Mouse (Mus musculus): Measurements from ENCODE around the gene Wdr70.
"Not testable (repeated sequence)": the region's sequence is repeated elsewhere in the genome, so short reads cannot be mapped to it uniquely, and the experiment has no call there.

Wdr70 gene

GRCm38 (mm10) chr15:8098774-8099749 is at the start of gene Wdr70:
Gene Wdr70 (minus strand): TSS chr15:8099209.
- DNase-seq, result peak; percentile 92 to 97

GRCm38 (mm10) chr15:8135606-8136005 is 36.6 kb upstream of the Wdr70 start:
- no peak for DNase-seq

DNA sequence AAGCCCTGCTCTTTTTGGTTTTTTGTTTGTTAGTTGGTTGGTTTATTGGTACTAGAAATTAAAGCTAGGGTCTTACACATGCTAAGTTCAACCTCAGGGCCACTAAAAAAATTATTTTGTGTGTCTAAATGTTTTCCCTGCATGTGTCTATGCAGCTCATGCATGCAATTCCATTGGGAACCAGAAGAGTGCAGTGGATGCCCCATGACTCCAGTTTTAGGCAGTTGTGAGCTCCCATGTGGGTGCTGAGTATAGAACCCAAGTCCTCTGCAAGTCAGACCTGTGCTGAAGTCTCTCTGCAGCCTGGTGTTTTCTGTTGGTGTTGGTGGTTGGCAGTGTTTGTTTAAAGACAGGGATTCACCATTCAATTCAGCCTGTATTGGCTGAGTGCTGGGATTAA is 32.8 kb upstream of the Wdr70 start:
- no peak for DNase-seq

- DNase-seq, result no peak
Measured at GRCm38 (mm10) chr15:8131268-8131667, 32.3 kb upstream of the Wdr70 start.

DNA sequence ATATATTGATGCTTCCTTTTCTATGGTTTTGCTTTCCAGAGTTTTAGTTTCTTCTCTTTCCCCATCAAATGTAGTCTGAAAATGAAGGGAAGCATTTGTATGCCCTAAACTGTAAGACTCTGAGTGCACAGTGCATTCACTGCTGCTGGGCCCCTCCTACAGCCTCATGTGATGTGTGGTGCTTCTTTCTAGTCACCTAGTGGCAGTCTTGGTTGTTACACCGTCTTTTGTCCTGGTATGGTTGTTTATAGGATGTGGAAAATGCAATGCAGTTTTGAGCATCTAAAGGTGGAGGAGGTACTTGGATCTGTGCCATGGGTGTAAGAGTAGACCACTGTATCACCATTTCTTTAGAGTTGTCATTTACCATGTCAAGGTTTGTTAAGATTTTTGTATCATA is 30.3 kb upstream of the Wdr70 start:
- no peak for DNase-seq

GRCm38 (mm10) chr15:8109782-8110181 is 10.8 kb upstream of the Wdr70 start:
- DNase-seq, result no peak

- peak; percentile 91 to 92 for DNase-seq
Measured at GRCm38 (mm10) chr15:8108966-8109743, 10.1 kb upstream of the Wdr70 start, which contains the start of gene Nup155. Gene Nup155 (plus strand): TSS chr15:8109273.

- no peak for DNase-seq
Measured at GRCm38 (mm10) chr15:8108360-8108965, 9.5 kb upstream of the Wdr70 start.

DNA sequence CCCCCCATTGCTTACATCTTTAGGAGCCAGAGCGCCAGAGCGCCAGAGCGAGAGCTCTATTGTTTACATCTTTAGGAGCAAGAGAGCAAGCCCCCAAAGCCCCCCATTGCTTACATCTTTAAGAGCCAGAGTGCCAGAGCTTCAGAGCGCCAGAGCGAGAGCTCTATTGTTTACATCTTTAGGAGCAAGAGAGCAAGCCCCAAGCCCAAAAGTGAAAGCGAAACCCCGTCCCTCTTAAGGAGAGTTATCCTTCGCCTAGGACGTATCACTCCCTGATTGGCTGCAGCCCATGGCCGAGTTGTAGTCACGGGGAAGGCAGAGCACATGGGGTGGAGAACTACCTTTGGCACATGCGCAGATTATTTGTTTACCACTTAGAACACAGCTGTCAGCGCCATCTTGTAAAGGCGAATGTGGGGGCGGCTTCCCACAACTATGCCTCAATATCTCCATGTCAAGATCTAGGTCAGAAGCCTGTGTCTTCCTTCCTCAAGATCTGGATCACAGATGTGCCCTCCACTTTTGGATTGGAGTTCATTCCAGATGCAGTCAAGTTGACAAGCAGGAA is 3.0 kb upstream of the Wdr70 start:
- DNase-seq, result not testable (repeated sequence)

GRCm38 (mm10) chr15:8097853-8098252 is 1.2 kb downstream of the Wdr70 start:
- peak; percentile 13 to 63 for DNase-seq

- DNase-seq, result not testable (repeated sequence)
Measured at GRCm38 (mm10) chr15:8092668-8093067, 6.3 kb downstream of the Wdr70 start.

- no peak for DNase-seq
Measured at GRCm38 (mm10) chr15:8090685-8091084, 8.3 kb downstream of the Wdr70 start.

DNA sequence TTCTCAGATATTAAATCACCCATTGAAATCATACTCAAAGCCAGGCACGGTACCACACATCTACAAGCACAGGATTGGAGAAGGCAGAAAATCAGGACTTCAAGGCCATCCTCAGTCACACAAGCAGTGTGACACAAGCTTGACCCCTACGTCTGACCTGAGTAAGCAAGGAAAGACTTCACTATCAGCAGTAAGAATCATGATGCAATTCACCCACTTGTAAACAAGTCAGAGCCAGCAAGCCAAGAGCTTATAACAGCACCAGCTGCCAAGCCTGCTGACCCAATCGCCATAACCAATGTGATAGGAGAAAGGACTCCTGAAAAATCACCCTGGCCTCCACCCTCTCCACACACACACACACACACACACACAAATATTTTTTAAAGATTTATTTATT is 10.3 kb downstream of the Wdr70 start:
- peak; percentile 23 to 26 for DNase-seq

GRCm38 (mm10) chr15:8087293-8087692 is 11.7 kb downstream of the Wdr70 start:
- DNase-seq, result no peak

GRCm38 (mm10) chr15:8082139-8082538 is 16.9 kb downstream of the Wdr70 start:
- no peak for DNase-seq

- not testable (repeated sequence) for DNase-seq
Measured at GRCm38 (mm10) chr15:8073159-8073558, 25.9 kb downstream of the Wdr70 start.

- no peak for DNase-seq
Measured at GRCm38 (mm10) chr15:8065221-8065620, 33.8 kb downstream of the Wdr70 start.

GRCm38 (mm10) chr15:8051177-8051576 is 47.8 kb downstream of the Wdr70 start:
- no peak for DNase-seq

- no peak for DNase-seq
Measured at GRCm38 (mm10) chr15:8039834-8040233, 59.2 kb downstream of the Wdr70 start.

DNA sequence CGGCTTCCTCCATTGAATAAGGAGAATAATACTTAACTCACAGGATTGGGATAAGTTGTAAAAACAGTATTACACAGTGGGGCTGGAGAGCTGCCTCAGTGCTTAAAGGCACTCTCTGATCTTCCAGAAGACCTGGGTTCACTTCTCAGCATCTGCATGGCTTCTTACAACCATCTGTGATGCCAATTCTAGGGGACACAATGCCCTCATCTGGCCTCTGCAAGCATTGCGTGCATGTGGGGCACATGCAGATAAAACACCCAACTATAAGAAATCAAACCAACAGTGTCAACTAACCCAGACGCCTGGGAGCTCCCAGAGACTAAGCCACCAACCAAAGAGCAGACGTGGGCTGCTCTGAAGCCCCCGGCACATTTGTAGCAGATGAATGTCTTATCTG is 60.6 kb downstream of the Wdr70 start:
- no peak for DNase-seq

GRCm38 (mm10) chr15:8037825-8038224 is 61.2 kb downstream of the Wdr70 start:
- DNase-seq, result no peak

GRCm38 (mm10) chr15:8031211-8031610 is 67.8 kb downstream of the Wdr70 start:
- DNase-seq, result no peak

DNA sequence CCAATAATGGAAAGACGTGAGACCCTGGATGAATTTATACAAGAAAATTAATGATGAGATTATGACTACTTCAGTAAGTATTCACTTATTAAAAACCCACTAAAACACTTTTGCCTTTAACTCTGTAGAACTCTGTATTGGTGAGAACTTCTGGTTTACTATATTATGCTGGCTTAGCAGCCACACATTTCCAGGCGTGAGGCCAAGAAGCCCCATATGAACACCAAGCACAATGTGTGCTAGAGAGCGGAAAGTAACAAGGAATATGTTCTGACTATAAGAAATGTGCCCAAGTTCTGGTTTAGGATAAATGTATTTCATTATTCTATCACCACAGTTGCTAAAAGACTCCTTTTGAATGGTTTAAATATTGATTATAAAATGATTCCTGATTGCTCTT is 68.4 kb downstream of the Wdr70 start:
- DNase-seq, result no peak
